Mouse (Mus musculus) bone marrow macrophage, adult 2 months (primary cell): ENCODE results near the gene Pde2a. TPM values are rescaled to one million over a fixed set of nuclear protein-coding genes. Genes with fewer than 3 reads are reported as not detected.

Experiments used
- H3K27ac ChIP-seq: 2 replicates; pipeline ENCODE4 v1.5.1; 2012; ENCODE audit warnings: low read depth, low read length; ENCODE audit not compliant: insufficient read depth
- H3K4me1 ChIP-seq: 2 replicates; pipeline ENCODE4 v1.6.1; 2012; ENCODE audit warnings: low read length; ENCODE audit not compliant: control insufficient read depth, insufficient read depth
- H3K4me3 ChIP-seq: 2 replicates; pipeline ENCODE4 v1.5.1; 2012; ENCODE audit warnings: mild to moderate bottlenecking, low read length, moderate library complexity; ENCODE audit not compliant: insufficient read depth
- CTCF ChIP-seq: IDR thresholded peaks from 2 replicates; pipeline ENCODE4 v1.5.1; 2012; ENCODE audit warnings: low read depth, mild to moderate bottlenecking, low read length, moderate library complexity
- POLR2A ChIP-seq: IDR thresholded peaks from 2 replicates; pipeline ENCODE4 v1.6.1; 2012; ENCODE audit warnings: mild to moderate bottlenecking, low read depth, low read length, borderline replicate concordance
- polyA plus RNA-seq: library from polyadenylated mRNA; stranded (reverse); fragments of >200 nt; gene quantifications from 2 replicates; pipeline ENCODE4 v1.2.4, GENCODE M21; 2012; ENCODE audit not compliant: missing spikeins, insufficient read depth, insufficient read length

The Pde2a gene
- polyA plus RNA-seq = 2.6 and 3.5 TPM in 2 replicates

- no peak within 1 kb of the TSS for H3K4me3 ChIP-seq
Observed at GRCm38 (mm10) chr7:101421529-101421928, at the start of gene Pde2a. TSS of gene Pde2a (plus strand) at chr7:101421691.

GRCm38 (mm10) chr7:101373082-101373481 lies 48.4 kb upstream of the Pde2a start:
- Histone ChIP-seq H3K4me3 (no peak overlapping the region), H3K27ac (no peak overlapping the region), H3K4me1 (peaks cover 27% of the 10 kb centered on the region)
- TF ChIP-seq CTCF (no peak), POLR2A (no peak)

More at GRCm38 (mm10) chr7:101421529-101421928, at the start of gene Pde2a:
- TF ChIP-seq CTCF (no peak), POLR2A (no peak)
- H3K27ac ChIP-seq = no peak within 1 kb of the TSS
- H3K4me1 ChIP-seq = no peaks in the 10 kb centered on the region

- Histone ChIP-seq H3K27ac (no peak overlapping the region), H3K4me3 (no peak overlapping the region), H3K4me1 (peaks cover 19% of the 10 kb centered on the region)
- TF ChIP-seq POLR2A (no peak), CTCF (no peak)
Observed at GRCm38 (mm10) chr7:101374155-101374554, 47.3 kb upstream of the Pde2a start.

DNA sequence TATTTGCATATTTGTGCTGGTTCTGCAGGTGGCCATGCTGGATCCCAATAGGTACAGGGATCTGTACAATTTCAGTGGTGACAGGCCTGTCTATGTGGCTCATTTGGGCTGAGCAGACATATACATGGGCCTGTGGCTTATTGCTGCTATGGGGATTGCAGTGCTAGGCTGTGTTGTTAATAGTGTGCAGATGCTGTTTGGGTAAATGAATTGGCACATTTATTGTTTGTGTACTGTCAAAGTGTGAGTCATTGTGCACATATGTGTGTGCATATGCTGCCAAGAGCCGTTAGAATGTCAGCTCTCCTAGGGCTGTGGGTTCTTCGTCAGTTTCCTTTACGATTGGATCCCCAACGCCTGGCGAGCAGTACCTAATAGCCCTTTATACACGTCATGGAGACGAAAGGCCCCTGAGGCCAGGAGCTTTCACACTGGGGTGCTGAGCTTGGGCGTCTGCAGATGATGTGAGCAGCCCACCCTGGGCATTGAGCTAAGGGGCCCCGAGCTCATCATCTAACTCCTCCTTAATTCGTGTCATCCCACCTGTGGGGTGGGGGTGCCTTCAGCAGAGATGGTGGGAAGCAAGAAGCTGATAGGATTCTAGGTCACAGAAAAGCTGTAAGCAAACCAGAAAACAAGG lies 44.7 kb upstream of the Pde2a start:
- no peak overlapping the region for H3K4me3 ChIP-seq
- H3K4me1 ChIP-seq = peaks cover 32% of the 10 kb centered on the region

DNA sequence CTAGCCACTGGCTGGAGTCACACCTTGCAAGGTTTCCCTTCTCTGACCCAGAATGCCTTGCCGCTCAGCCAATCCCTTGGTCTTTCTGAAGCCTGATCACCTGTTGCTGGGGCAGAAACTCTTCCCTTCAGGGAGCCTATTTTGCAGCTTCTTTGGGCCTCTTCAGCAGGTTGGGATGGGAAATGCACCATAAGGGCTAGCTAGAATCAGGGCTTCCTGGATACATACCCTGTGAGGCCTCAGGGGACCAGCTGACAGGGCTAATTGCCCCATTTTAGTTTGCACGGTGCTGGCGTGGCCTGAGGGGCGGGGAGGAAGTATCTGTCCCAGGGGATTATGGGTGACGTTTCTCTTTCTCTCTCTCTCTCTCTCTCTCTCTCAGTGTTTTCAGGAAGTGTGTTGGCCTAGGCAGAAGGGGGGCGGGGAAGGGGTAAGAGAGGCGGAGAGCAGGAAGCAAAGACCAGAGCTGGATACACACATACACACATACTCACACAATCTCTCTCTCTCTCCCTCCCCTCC lies 43.7 kb upstream of the Pde2a start:
- H3K4me3 ChIP-seq = peak overlapping the region; percentile 63
- peak overlapping the region; percentile 88 for H3K27ac ChIP-seq
- TF ChIP-seq POLR2A (no peak), CTCF (no peak)
- peaks cover 36% of the 10 kb centered on the region for H3K4me1 ChIP-seq

More for the DNA sequence above, 44.7 kb upstream of the Pde2a start:
- no peak for TF ChIP-seq POLR2A
- no peak for TF ChIP-seq CTCF
- H3K27ac ChIP-seq = peak overlapping the region; percentile 85

DNA sequence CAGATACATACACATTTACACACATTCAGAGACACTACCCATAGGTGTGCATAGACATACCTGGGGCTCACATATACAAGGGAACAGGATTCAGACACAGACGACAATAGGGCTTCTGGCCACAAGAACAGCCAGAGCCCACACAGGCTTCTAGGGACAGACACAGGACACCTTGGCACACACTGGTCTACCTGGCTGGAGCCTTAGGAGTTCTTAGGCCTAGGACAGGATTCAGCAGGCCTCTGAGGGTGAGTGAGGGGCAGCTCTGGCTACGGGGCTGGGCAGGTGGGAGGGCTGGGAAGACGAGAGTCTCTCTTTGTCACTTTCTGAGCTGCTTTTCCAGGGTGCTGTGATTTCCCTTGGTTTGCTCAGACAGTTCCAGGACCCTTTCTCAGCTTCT lies 43.2 kb upstream of the Pde2a start:
- Histone ChIP-seq H3K27ac (peak overlapping the region; percentile 88), H3K4me3 (peak overlapping the region; percentile 63), H3K4me1 (peaks cover 41% of the 10 kb centered on the region)
- no peak for TF ChIP-seq POLR2A
- TF ChIP-seq CTCF = no peak

DNA sequence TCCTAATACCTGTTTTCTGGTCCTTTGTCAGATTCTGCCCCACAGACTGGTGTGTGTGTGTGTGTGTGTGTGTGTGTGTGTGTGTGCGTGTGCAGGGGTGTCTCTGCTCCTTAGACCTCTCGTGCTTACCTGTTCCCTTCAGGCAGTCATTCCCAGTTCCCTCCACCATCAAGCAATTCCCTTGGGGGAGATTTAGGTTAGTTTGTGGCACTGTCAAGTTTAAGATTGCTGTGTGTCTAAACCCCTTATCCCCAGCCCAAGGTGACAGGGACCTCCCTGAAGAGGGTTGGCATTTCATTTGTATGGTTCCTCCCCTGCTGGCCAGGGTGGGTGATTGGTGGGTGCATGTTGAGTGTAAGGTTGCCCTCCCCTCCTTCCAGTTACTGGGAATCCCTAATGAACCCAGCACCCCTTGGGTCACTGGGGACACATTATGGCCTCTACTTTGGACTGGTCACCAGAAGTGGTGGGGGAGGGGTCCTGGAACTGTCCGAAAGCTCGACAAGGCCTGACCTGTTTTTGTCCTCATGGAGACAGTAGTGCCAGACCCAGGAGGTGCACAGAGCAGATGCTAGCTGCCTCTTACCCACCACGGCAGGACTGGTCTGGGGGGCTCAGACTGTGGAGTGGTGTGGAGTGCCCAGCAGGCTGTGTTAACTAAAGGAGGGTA lies 42.6 kb upstream of the Pde2a start:
- Histone ChIP-seq H3K4me3 (peak overlapping the region; percentile 63), H3K27ac (peak overlapping the region; percentile 88), H3K4me1 (peaks cover 44% of the 10 kb centered on the region)
- no peak for TF ChIP-seq POLR2A
- no peak for TF ChIP-seq CTCF

GRCm38 (mm10) chr7:101379732-101380131 lies 41.8 kb upstream of the Pde2a start:
- TF ChIP-seq CTCF = no peak
- H3K4me1 ChIP-seq = peaks cover 52% of the 10 kb centered on the region
- peak overlapping the region; percentile 63 for H3K4me3 ChIP-seq

GRCm38 (mm10) chr7:101381512-101381911 lies 40.0 kb upstream of the Pde2a start:
- H3K4me1 ChIP-seq = peaks cover 65% of the 10 kb centered on the region
- H3K27ac ChIP-seq = peak overlapping the region; percentile 97
- no peak overlapping the region for H3K4me3 ChIP-seq
- TF ChIP-seq POLR2A (no peak), CTCF (no peak)

More at GRCm38 (mm10) chr7:101379732-101380131, 41.8 kb upstream of the Pde2a start:
- H3K27ac ChIP-seq = peak overlapping the region; percentile 88

DNA sequence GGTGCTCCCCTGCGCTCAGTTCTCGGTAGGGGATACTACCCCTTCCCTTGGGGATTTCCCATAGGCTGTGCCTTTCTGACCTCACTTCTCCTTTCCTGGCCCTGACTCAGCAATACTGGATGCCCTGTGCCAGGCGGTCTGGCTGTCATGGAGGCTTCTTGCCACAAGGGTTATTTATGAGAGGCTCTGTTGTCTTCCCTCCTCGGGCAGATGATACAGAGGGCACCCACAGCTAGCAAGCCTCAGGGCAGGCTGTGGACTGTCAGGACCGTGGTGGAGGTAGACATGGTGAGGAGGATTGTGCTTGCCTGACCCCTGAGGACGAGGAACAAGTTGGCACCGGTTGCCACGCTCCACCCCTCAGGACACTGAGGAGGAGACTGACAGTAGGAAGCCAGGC lies 39.1 kb upstream of the Pde2a start:
- peak overlapping the region; percentile 97 for H3K27ac ChIP-seq
- peak overlapping the region; percentile 51 for H3K4me3 ChIP-seq
- peaks cover 56% of the 10 kb centered on the region for H3K4me1 ChIP-seq
- TF ChIP-seq CTCF = no peak
- no peak for TF ChIP-seq POLR2A
